Mouse (Mus musculus): Measurements from ENCODE around the gene Ube2l6. TPM values are rescaled to one million over a fixed set of nuclear protein-coding genes. Genes with fewer than 3 reads are reported as not detected.

Gene Ube2l6
- polyA plus RNA-seq, 1 experiment from 2014 or later, result 4.7 TPM

DNA sequence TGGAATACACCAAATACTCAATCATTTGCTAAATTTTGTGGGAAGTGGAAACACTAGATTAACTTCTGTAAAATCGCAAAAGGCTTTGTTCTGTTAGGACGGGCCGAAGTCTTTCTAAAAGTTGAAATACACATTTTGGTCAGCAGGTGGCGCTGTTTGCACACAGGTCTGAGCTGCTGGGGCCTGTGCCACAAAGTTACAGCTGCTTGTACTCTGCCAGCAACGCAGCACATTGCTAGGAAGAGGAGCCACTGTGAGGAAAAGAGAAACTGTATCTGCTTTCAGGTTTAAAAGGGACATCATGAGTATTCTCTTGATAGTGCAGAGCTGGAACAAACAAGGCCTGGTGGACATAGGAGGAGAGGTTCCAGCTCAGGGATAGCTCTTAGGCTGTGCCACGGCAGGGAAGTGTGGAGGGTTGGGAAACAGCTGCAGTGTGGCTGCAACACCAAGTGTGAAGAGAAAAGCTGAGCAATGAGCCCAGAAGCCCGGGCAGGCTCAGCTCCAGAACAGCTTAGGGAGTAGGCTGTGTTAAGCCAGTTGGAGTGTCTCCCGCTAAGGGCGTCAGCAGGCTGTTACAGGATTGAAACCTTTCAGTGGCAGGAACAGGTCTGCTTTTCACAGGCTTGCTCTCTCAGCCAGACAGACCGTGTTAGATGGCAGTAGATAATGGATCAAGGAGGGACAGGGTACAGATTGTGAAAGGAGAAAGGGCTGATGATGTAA lies 33.2 kb downstream of the Ube2l6 start:
- no peaks in the 10 kb centered on the region for H3K27me3 ChIP-seq
- peak; percentile 80 for ATAC-seq
- POLR2A ChIA-PET, result interaction anchor here (0.5 kb wide), 1 partner anchor 205 kb away, joined by 3 read pairs; the partner anchor contains the start of genes P2rx3 and Ssrp1
- CTCF ChIA-PET, result interaction anchor here (0.7 to 4.5 kb wide), 20 partner anchors 11 to 203 kb away, joined by 3 to 71 read pairs (median 4); partner anchors contain the start of gene Ube2l6
- peak; percentile 33 for DNase-seq (ENCODE audit: low read depth, low spot score)
- TF ChIP-seq CTCF (IDR thresholded peaks at IDR 0.05), result peak; percentile 87
- in situ Hi-C loops (cut with MboI; ENCODE audit: low pct_unique_long_range_greater_than_20kb), result loop anchor here (5.0 kb wide), 1 partner anchor 60 kb away; no protein-coding TSS in a partner anchor

DNA sequence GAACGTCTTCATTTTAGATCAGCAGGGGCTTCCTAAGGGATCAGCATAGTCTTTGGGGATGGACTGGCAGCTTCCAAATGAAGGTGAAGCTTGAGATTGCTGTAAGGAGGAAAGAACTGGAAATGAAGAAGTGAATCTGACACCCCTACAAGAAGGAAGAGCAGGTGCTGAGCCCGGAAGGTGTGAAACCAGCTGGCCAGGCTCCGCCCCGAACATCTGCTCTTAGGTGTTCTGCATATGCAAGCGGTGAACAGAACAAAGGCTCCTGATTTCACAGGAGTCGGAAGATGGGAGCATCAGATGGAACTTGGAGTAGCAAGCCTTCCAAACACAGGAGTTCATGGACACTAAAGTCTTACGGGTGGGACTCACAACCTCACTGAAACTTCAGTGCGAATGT lies 38.5 kb downstream of the Ube2l6 start:
- H3K27me3 ChIP-seq, result peaks cover 13% of the 10 kb centered on the region
- no peak for TF ChIP-seq CTCF (IDR thresholded peaks at IDR 0.05)
- POLR2A ChIA-PET, result no interaction called here
- CTCF ChIA-PET, result interaction anchor here (1.9 to 2.9 kb wide), 2 partner anchors 19 to 52 kb away, joined by 9 to 11 read pairs; no protein-coding TSS in a partner anchor
- no peak for ATAC-seq
- no peak for DNase-seq (ENCODE audit: low read depth, low spot score)
- in situ Hi-C loops (cut with MboI; ENCODE audit: low pct_unique_long_range_greater_than_20kb), result no loop called here

DNA sequence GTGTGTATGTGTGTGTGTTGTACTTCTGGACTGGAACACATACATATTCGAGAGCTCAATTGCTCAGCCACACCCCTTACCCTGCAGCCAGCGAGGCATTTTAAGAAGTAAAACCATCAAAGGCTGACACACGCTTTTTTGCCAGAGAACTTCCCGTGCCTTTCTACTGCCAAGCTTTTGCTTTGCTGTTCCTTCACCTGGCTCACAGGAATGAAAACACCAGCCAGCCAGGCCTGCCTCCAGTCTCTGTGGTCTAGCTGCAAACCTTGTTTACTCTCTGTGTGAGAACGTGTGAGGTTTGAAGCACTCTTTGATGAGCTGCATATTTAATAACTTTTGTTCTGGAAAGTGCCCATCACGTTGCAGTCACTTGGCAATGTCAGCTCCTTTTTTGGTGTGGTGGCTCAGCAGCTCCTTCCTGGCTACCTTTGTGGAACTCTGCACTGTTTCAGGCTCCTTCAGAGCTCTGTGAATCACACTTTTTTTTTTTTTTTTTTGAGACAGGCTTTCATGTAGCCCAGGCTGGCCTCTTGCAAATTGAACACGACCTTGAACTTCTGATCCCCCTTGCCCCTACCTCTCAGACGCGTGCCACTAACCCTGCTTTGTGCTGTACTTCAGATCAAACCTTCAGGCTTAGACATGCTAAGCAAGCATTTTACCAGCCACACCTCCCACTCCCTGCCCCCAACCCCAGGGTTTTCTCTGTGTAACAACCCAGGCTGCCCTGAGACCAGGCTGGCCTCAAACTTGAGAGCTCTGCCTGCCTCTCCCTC lies 39.4 kb downstream of the Ube2l6 start:
- peaks cover 13% of the 10 kb centered on the region for H3K27me3 ChIP-seq
- ChIA-PET POLR2A (interaction anchor here (0.6 kb wide), 1 partner anchor 92 kb away, joined by 3 read pairs; no protein-coding TSS in a partner anchor), CTCF (interaction anchor here (0.7 to 1.9 kb wide), 2 partner anchors 15 to 18 kb away, joined by 3 to 9 read pairs; no protein-coding TSS in a partner anchor)
- ATAC-seq (no peak), DNase-seq (ENCODE audit: low read depth, low spot score) (no peak)
- in situ Hi-C loops (cut with MboI; ENCODE audit: low pct_unique_long_range_greater_than_20kb), result no loop called here
- TF ChIP-seq CTCF (IDR thresholded peaks at IDR 0.05), result no peak

DNA sequence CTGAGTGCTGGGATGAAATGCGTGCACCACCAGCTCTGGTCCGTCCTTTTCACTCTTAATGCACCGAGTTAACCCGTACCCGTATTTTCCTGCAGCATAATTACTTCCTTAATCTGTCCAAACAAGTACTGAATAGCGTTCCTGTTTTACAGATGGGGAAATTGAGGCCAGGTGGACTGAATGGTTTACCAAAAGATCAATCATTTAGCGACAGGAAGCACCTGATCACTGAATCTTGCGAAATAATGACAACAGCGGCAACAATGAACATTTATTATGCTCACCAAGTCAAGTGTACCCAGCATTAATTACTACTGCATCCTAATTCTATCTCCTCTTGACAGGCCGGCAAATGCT lies 39.9 kb downstream of the Ube2l6 start, which contains the start of gene Slc43a1:
Gene Slc43a1 (plus strand): TSS at position 258 of the 357 bp plus-strand sequence.
- DNase-seq (ENCODE audit: low read depth, low spot score) (no peak), ATAC-seq (no peak)
- TF ChIP-seq CTCF (IDR thresholded peaks at IDR 0.05), result no peak
- H3K27me3 ChIP-seq, result peaks cover 13% of the 10 kb centered on the region
- in situ Hi-C loops (cut with MboI; ENCODE audit: low pct_unique_long_range_greater_than_20kb), result no loop called here
- CTCF ChIA-PET, result interaction anchor here (1.4 to 1.9 kb wide), 2 partner anchors 18 to 26 kb away, joined by 3 to 9 read pairs; no protein-coding TSS in a partner anchor
- POLR2A ChIA-PET, result no interaction called here

DNA sequence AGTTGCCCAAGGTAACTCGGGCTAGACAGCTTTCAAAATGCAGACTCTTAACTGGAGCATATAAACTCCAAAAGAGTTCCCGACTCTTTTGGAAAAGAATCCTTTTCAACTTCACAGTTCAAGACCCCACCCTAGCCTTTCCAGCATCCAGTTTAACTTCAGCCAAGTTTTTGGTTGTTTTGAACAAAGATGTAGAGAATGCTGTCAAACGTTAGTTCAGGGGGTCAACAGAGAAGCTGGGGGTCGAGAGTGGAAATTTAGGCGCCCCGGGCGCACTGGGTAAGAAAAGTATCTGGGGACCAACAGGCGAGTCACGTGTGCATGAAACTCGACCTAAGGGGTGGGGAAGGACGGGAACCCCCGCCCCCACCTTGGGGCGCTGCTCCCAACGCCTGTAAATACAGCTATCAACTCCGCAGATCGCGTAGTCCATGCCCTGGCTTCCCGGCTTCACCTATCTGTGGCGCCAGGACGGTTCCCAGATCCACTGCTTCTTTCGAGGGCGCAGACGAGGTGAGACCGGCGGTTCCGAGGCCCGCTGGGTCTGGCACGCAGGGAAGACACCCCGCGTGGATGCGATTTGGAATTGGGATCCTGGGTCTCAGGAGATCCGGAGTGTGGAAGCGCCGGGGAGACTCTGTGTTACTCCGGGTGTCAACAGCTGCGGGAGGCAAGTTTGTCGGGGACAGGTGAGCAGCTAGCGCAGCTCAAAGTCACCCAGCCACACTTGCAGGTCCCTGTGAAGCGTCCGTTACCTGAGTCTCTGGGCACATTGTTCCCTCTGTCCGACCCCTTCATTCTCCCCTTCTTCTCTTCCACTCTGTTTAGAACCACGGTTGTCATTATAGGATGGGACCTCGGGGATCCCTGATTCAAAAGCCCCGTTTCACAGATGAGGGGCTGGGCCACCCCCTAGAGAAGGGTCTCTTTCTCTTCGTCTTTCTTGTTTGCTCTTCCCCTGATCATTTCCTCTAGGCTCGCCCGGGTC lies 40.7 kb downstream of the Ube2l6 start:
- POLR2A ChIA-PET, result no interaction called here
- in situ Hi-C loops (cut with MboI; ENCODE audit: low pct_unique_long_range_greater_than_20kb), result no loop called here
- DNase-seq (ENCODE audit: low read depth, low spot score) (no peak), ATAC-seq (no peak)
- CTCF ChIA-PET, result interaction anchor here (1.4 to 1.9 kb wide), 2 partner anchors 17 to 25 kb away, joined by 3 to 9 read pairs; no protein-coding TSS in a partner anchor
- H3K27me3 ChIP-seq, result peaks cover 13% of the 10 kb centered on the region
- TF ChIP-seq CTCF (IDR thresholded peaks at IDR 0.05), result no peak

DNA sequence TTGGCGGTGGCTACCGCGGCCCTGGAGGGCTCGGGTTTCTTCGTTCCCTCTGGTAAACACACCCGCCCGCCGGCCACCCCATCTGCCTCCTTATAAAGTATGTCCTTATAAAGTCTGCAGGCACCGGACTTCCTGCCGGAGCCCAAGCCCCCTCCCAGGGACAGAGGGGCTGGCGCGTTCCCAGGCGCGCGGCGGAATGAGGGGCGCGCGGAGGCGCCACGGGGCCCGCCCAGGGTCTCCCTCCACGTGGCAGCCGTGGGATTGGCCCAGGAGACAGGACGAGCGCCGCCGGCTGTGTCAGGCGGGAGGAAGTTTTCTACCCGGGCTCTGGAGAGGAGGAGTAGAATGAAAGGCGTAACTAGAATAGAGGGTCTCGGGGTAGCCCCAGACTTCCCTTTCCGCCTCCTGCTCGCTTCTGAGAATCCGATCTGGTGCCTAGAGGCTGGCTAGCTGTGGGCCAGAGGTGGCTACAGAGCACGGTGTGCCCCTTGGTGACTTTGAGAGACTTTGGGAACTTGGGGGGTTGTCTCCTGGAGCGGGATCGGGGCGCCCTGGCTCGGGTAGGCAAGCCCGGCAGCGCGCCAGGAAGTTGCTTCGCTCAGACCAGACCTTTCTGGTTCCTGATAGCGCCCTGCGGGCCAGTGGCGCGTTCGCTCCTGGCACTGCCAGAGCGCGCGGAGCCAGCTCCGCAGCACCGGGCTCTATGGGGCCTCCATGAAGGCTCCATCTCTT lies 41.6 kb downstream of the Ube2l6 start:
- peaks cover 13% of the 10 kb centered on the region for H3K27me3 ChIP-seq
- CTCF ChIA-PET, result interaction anchor here (1.4 kb wide), 1 partner anchor 24 kb away, joined by 3 read pairs; no protein-coding TSS in a partner anchor
- no peak for DNase-seq (ENCODE audit: low read depth, low spot score)
- in situ Hi-C loops (cut with MboI; ENCODE audit: low pct_unique_long_range_greater_than_20kb), result no loop called here
- ATAC-seq, result peak; percentile 54
- TF ChIP-seq CTCF (IDR thresholded peaks at IDR 0.05), result no peak
- POLR2A ChIA-PET, result no interaction called here

DNA sequence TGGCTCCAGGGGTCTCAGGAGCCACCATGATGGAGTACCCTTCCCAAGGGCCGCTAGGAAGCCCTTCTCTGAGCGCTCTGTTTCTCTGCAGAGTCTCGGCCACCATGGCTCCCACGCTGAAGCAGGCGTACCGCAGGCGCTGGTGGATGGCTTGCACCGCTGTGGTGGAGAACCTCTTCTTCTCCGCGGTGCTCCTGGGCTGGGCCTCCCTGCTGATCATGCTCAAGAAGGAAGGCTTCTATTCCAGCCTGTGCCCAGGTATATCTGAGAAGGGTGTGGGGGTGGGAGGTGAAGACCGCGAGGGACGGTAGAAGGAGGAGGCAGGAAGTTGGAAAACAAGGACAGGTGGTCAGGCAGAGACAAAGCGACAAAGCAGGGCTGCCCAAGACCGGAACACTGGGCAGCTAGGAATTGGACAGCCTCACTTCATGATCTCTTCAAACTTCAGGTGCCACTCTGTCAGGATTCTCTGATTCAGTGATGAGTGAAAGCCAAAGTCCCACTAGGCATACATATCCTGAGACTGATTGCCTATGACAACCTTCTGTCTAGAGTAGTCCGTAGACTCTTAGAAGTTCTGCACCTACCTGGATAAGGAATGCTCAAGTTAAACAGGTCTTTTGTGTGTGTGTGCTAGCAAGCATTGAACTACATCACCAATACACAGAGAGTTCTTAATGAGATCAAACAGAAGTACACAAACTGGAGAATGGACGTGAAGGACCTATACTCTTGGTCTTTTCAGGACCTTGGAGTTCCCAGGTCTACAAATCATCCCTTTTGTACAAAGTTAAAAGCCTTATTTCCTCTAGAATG lies 42.3 kb downstream of the Ube2l6 start:
- in situ Hi-C loops (cut with MboI; ENCODE audit: low pct_unique_long_range_greater_than_20kb), result no loop called here
- POLR2A ChIA-PET, result no interaction called here
- H3K27me3 ChIP-seq, result peaks cover 13% of the 10 kb centered on the region

DNA sequence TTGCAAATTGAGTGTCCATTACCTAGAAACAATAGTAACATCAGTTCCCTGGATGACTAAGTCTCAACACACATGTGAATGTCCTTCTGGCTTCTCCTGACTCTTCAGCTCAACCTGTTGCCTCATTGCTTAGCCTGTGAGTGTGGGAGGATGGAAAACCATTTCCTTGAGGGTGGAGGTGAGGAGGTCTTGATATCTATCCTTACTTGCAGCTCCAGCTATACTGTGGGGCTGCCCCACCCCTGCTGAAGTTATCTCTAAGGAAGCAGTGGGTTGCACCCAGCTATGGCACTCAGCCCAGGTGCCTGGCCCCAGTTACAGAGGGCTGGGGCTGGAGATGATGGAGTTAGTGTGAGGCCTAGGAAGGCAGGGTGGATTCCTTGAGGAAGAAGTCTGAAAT lies 43.3 kb downstream of the Ube2l6 start:
- peaks cover 13% of the 10 kb centered on the region for H3K27me3 ChIP-seq
- in situ Hi-C loops (cut with MboI; ENCODE audit: low pct_unique_long_range_greater_than_20kb), result no loop called here
- ChIA-PET POLR2A (no interaction called here), CTCF (interaction anchor here (1.0 to 1.7 kb wide), 2 partner anchors 11 to 14 kb away, joined by 4 to 5 read pairs; no protein-coding TSS in a partner anchor)
- DNase-seq (ENCODE audit: low read depth, low spot score), result no peak
- no peak for ATAC-seq
- TF ChIP-seq CTCF (IDR thresholded peaks at IDR 0.05), result no peak

More for the DNA sequence above, 42.3 kb downstream of the Ube2l6 start:
- ATAC-seq (no peak), DNase-seq (ENCODE audit: low read depth, low spot score) (no peak)
- CTCF ChIA-PET, result no interaction called here
- no peak for TF ChIP-seq CTCF (IDR thresholded peaks at IDR 0.05)

Data from Patski (cell line).